Mouse (Mus musculus) heart, adult 2 months (tissue): ENCODE measurements around the gene Clps.

Experiments
- CTCF ChIP-seq: fragments of 200-600 bp; IDR thresholded peaks from 2 replicates; pipeline ENCODE4 v1.8.1; 2022; ENCODE audit warnings: antibody characterized with exemption, mild to moderate bottlenecking, moderate library complexity
- POLR2A ChIP-seq: fragments of 200-500 bp; IDR thresholded peaks from 2 replicates; pipeline ENCODE4 v1.6.1; 2011; ENCODE audit warnings: mild to moderate bottlenecking, low read depth, low read length, control low read depth; ENCODE audit not compliant: insufficient read depth

DNA sequence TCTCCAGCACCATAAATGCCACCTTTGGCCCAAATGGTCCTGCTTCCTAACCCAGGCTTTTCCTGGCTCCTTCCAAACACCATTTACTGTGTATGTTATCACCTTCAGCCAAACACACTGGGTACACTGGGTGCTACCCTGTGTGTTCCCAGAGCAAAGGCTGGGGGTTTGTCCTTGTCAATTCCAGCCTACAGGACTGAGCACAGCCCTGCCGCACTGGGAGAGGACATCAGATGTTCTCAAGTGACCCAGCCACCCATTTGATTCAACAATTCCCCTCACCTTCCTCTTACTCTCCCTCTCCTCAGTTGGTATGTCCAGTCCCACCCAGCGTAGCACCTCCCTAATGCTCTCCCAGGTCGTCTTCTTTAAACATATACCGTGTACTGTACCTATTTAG is 40.0 kb downstream of the Clps start:
- TF ChIP-seq POLR2A (no peak), CTCF (no peak)
